Mouse (Mus musculus): ENCODE results near the gene Aurkb. TPM values are rescaled to one million over a fixed set of nuclear protein-coding genes. Genes with fewer than 3 reads are reported as not detected.
"Not testable (repeated sequence)": the region's sequence is repeated elsewhere in the genome, so short reads cannot be mapped to it uniquely, and the experiment has no call there.

Aurkb gene
- 142 TPM in 2 replicates for polyA plus RNA-seq (2016; fragmentation: Nextera tagmentation; extraction: Ambion mirVana)

DNA sequence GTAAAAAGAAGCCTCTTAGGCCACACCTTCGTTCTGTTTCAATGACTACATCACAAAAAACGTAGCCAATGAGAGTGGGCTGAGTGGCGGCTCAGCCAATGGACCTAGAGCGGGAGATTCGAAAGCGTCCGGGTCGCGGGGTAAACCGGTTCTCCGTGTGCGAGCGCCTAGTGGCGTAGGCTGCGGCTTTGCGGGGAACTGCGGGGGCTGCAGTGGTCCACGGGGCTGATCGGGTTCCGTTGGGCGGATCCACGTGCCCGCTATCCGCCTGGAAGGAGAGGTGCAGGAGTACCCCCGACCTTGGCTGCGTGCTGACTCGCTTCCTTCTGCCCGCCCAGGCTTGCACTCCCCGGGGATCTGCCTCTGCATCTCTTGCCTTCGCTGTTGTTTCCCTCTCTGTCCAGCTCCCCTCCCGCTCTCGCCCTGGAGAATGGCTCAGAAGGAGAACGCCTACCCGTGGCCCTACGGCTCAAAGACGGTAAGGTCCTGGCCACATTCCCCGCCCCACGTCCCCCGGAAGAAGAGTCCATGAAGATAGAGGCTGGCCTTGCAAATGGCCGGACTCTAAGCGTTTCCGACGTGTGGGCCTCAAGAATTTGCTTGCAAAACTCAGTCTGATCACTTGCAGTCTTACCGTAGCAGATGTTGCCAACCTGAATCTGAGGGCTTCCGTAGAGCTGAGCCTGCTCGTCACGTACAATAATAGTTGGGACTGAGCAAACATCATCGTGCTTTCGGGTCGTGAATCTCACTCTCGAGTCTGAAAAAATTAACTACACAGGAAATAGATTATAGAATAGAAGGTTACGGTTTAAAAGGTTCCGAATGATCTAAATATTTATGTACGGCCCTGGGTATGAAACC lies at the start of gene Aurkb:
Aurkb (plus strand) TSS at position 117 of the 864 bp plus-strand sequence.
- H3K4me1 ChIP-seq: peaks cover 52% of the 10 kb centered on the region
- H3K27me3 ChIP-seq (replicated peaks): no peaks in the 10 kb centered on the region
- H3K27ac ChIP-seq: peak within 1 kb of the TSS; percentile 96
- H3K36me3 ChIP-seq: peaks cover 35% of the 10 kb centered on the region
- H3K4me2 ChIP-seq: peak within 1 kb of the TSS; percentile 76
- H3K9ac ChIP-seq: peak within 1 kb of the TSS; percentile 96
- under 1% methylated on average over 54 of the region's 54 CpGs for WGBS (ENCODE audit: insufficient replicate concordance)
- ATAC-seq: peak; percentile 85
- peak within 1 kb of the TSS; percentile 91 for H3K4me3 ChIP-seq
- H3K9me3 ChIP-seq (replicated peaks): no peaks in the 10 kb centered on the region

GRCm38 (mm10) chr11:68997080-68997479 lies 48.4 kb upstream of the Aurkb start:
- Histone ChIP-seq H3K36me3 (peaks cover 98% of the 10 kb centered on the region), H3K27me3 (replicated peaks) (no peaks in the 10 kb centered on the region), H3K4me3 (no peak overlapping the region), H3K9ac (no peak overlapping the region), H3K9me3 (replicated peaks) (no peaks in the 10 kb centered on the region), H3K27ac (no peak overlapping the region), H3K4me1 (peaks cover 10% of the 10 kb centered on the region), H3K4me2 (no peak overlapping the region)
- ATAC-seq: no peak
- 65% methylated on average over 4 of the region's 4 CpGs for WGBS (ENCODE audit: insufficient replicate concordance)

DNA sequence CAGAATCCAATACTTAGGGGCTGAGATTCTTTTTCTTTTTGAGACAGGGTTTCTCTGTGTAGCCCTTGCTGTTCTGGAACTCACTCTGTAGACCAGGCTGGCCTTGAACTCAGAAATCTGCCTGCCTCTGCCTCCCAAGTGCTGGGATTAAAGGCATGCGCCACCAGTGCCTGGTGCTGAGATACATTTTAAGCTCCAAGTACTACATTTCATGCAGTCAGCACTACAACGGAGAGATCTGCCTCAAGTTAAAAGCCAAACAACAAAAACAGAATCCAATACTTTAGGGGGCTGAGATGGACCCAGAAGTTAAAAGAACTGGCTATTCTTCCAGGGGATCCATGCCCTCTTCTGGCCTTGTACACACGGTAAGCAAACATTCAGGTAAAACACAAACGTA lies 42.7 kb upstream of the Aurkb start:
- Histone ChIP-seq H3K4me1 (peaks cover 42% of the 10 kb centered on the region), H3K36me3 (peaks cover 73% of the 10 kb centered on the region)
- not testable (repeated sequence) for H3K27ac ChIP-seq; H3K9ac ChIP-seq; H3K27me3 ChIP-seq (replicated peaks); H3K4me2 ChIP-seq; H3K9me3 ChIP-seq (replicated peaks); H3K4me3 ChIP-seq; ATAC-seq
- WGBS (ENCODE audit: insufficient replicate concordance): 84% methylated on average over 4 of the region's 4 CpGs

- Histone ChIP-seq H3K27me3 (replicated peaks) (no peaks in the 10 kb centered on the region), H3K4me1 (peaks cover 43% of the 10 kb centered on the region), H3K9me3 (replicated peaks) (no peaks in the 10 kb centered on the region), H3K4me3 (no peak overlapping the region), H3K27ac (no peak overlapping the region), H3K36me3 (peaks cover 65% of the 10 kb centered on the region), H3K9ac (no peak overlapping the region), H3K4me2 (no peak overlapping the region)
- no peak for ATAC-seq
- 62% methylated on average over 4 of the region's 4 CpGs for WGBS (ENCODE audit: insufficient replicate concordance)
Observed at GRCm38 (mm10) chr11:69003592-69003991, 41.9 kb upstream of the Aurkb start.

GRCm38 (mm10) chr11:69005193-69005592 lies 40.3 kb upstream of the Aurkb start:
- Histone ChIP-seq H3K27ac (peak overlapping the region; percentile 77), H3K4me3 (no peak overlapping the region), H3K4me2 (peak overlapping the region; percentile 47), H3K9me3 (replicated peaks) (no peaks in the 10 kb centered on the region), H3K9ac (peak overlapping the region; percentile 27), H3K36me3 (peaks cover 49% of the 10 kb centered on the region), H3K4me1 (peaks cover 50% of the 10 kb centered on the region), H3K27me3 (replicated peaks) (no peaks in the 10 kb centered on the region)
- 44% methylated on average over 7 of the region's 7 CpGs for WGBS (ENCODE audit: insufficient replicate concordance)
- ATAC-seq: peak; percentile 79

DNA sequence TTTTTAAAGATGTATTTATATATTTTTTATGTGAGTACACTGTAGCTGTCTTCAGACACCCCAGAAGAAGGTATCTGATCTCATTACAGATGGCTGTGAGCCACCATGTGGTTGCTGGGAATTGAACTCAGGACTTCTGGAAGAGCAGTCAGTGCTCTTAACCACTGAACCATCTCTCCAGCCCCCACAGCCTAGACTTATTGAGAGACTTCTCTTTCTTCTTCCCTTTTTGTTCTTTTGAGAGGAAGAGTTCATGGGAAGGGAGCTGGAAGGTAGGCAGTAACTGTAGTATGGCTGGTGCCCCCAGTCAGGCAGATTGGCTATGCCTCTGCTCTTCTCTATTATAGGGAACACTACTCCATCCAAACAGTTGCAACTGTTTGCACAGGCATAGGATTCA lies 38.9 kb upstream of the Aurkb start:
- H3K9me3 ChIP-seq (replicated peaks); ATAC-seq; H3K27me3 ChIP-seq (replicated peaks); H3K27ac ChIP-seq: not testable (repeated sequence)
- Histone ChIP-seq H3K36me3 (peaks cover 35% of the 10 kb centered on the region), H3K9ac (peak overlapping the region; percentile 70), H3K4me1 (peaks cover 64% of the 10 kb centered on the region), H3K4me3 (peak overlapping the region; percentile 69; the same call in 1 of the 2 replicates), H3K4me2 (peak overlapping the region; percentile 87)

DNA sequence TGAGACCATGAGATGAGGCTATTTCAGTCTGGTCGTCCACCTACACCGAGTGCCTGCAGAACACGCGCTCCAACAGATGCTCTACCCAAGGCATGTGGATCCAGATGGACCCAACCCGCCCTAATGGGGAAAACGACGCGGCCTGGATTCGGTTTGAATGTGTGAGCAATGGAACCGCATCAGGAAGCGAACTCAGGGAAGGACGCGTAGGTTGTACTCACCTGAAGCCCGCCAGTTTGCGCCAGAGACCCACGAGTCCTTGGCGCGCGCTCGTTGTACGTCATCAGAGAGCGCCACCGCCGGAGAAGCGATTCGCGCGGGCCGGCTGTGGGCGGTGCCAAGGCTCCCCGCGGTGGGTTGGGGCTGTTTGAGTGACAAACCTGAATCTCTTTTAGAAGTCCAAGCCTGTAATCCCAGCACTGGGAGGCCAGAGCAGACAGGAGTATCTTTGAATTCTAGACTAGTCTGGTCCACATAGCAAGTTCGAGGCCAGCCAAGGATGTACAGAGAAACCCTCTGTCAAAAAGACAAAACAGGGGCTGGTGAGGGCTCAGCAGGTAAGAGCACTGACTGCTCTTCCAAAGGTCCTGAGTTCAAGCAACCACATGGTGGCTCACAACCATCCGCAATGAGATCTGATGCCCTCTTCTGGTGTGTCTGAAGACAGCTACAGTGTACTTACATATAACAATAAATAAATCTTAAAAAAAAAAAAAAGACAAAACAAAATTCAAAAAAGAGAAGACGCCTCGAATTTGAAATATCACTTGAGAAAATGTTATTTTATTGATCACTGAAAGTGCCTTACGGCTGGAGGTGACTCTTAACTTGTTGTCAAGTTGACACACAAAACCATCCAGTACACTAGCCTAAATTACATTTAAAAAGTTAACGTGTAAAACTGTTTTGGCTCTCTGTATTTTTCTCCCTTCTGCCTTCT lies 37.0 kb upstream of the Aurkb start, which contains the start of gene Pfas:
Pfas (minus strand) TSS at position 279 of the 940 bp plus-strand sequence.
- H3K4me2 ChIP-seq: peak within 1 kb of the TSS; percentile 87
- peak within 1 kb of the TSS; percentile 69 for H3K4me3 ChIP-seq
- no peaks in the 10 kb centered on the region for H3K27me3 ChIP-seq (replicated peaks)
- peaks cover 70% of the 10 kb centered on the region for H3K4me1 ChIP-seq
- H3K9ac ChIP-seq: peak within 1 kb of the TSS; percentile 70
- WGBS (ENCODE audit: insufficient replicate concordance): 7% methylated on average over 38 of the region's 38 CpGs
- H3K9me3 ChIP-seq (replicated peaks): no peaks in the 10 kb centered on the region
- H3K36me3 ChIP-seq: peaks cover 16% of the 10 kb centered on the region
- peak within 1 kb of the TSS; percentile 90 for H3K27ac ChIP-seq
- ATAC-seq: peak; percentile 77

- H3K9me3 ChIP-seq (replicated peaks): no peaks in the 10 kb centered on the region
- no peaks in the 10 kb centered on the region for H3K27me3 ChIP-seq (replicated peaks)
- no peak overlapping the region for H3K9ac ChIP-seq
- H3K4me2 ChIP-seq: no peak overlapping the region
- H3K27ac ChIP-seq: 0 out of 2 replicates have a peak overlapping the region, but pooled peaks have one; percentile 65
- WGBS (ENCODE audit: insufficient replicate concordance): 67% methylated on average over 1 of the region's 1 CpGs
- no peak for ATAC-seq
- peaks cover 8% of the 10 kb centered on the region; the same call in 1 of the 2 replicates for H3K36me3 ChIP-seq
- H3K4me3 ChIP-seq: no peak overlapping the region
- H3K4me1 ChIP-seq: peaks cover 71% of the 10 kb centered on the region
Observed at GRCm38 (mm10) chr11:69009508-69009907, 35.9 kb upstream of the Aurkb start.

DNA sequence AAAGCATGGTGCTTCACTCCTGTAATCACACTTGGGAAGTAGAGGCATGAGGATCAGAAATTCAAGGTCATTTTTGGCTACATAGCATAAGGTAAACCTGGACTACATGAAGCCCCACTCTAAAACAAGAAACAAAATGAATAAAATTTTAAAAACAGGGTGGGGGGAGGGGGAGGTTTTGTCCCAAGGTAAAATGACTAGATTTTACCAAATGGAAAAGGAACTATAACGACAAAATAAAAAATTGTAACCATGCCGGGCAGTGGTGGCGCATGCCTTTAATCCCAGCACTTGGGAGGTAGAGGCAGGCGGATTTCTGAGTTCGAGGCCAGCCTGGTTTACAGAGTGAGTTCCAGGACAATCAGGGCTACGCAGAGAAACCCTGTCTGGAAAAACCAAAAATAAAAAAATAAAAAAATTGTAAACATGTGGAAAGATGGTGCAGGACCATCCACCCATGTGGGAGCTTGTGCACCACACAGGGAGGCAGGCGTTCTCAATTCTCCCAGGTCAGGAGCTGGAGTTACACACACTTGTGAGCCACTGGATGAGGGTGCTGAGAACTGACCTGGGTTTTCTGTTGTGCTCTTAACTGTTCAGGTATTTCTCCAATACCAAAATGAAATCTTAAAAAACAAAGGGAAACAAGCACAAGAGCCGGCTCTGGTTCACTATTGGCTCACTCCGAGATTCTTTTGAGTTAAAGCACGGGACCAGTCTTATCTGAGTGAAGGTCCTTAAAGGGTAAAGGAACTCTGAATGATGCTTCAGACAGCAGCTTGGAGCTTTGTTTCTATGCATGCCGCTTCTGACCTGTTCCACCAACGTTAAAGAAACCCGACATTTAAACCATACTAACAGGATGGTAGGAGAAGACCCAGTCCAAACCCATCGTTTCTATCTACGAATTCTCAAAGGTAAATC lies 34.8 kb upstream of the Aurkb start:
- H3K36me3 ChIP-seq: peaks cover 6% of the 10 kb centered on the region; the same call in 1 of the 2 replicates
- H3K4me2 ChIP-seq: peak overlapping the region; percentile 85
- 77% methylated on average over 15 of the region's 15 CpGs for WGBS (ENCODE audit: insufficient replicate concordance)
- H3K27me3 ChIP-seq (replicated peaks): no peaks in the 10 kb centered on the region
- no peaks in the 10 kb centered on the region for H3K9me3 ChIP-seq (replicated peaks)
- ATAC-seq: no peak
- peak overlapping the region; percentile 69 for H3K4me3 ChIP-seq
- H3K9ac ChIP-seq: peak overlapping the region; percentile 84
- peaks cover 69% of the 10 kb centered on the region for H3K4me1 ChIP-seq
- peak overlapping the region; percentile 99 for H3K27ac ChIP-seq

DNA sequence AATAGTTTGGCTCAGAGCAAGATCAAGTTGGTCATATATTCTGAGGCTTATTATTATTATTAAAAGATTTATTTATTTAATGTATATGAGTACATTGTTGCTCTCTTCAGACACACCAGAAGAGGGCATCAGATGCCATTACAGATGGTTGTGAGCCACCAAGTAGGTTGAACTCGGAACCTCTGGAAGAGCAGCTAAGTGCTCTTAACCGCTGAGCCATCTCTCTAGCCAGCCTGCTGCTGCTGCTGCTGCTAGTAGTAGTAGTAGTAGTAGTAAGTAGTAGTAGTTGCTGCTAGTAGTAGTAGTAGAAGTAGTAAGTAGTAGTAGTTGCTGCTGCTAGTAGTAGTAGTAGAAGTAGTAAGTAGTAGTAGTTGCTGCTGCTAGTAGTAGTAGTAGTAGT lies 34.0 kb upstream of the Aurkb start:
- not testable (repeated sequence) for H3K27me3 ChIP-seq (replicated peaks); H3K36me3 ChIP-seq; H3K9me3 ChIP-seq (replicated peaks); ATAC-seq
- H3K4me2 ChIP-seq: peak overlapping the region; percentile 85
- peak overlapping the region; percentile 69 for H3K4me3 ChIP-seq
- peak overlapping the region; percentile 84 for H3K9ac ChIP-seq
- H3K27ac ChIP-seq: peak overlapping the region; percentile 99
- peaks cover 62% of the 10 kb centered on the region for H3K4me1 ChIP-seq
- WGBS (ENCODE audit: insufficient replicate concordance): 35% methylated on average over 2 of the region's 2 CpGs

- H3K27me3 ChIP-seq (replicated peaks): no peaks in the 10 kb centered on the region
- peaks cover 62% of the 10 kb centered on the region for H3K4me1 ChIP-seq
- H3K9ac ChIP-seq: peak overlapping the region; percentile 84
- H3K36me3 ChIP-seq: 0 out of 2 replicates have a peak, but pooled peaks cover under 1% of the 10 kb centered on the region
- whole genome bisulfite sequencing (ENCODE audit: insufficient replicate concordance): 2% methylated on average over 18 of the region's 18 CpGs
- H3K9me3 ChIP-seq (replicated peaks): no peaks in the 10 kb centered on the region
- ATAC-seq: peak; percentile 78
- peak overlapping the region; percentile 99 for H3K27ac ChIP-seq
- H3K4me3 ChIP-seq: peak overlapping the region; percentile 69
- peak overlapping the region; percentile 85 for H3K4me2 ChIP-seq
Observed at GRCm38 (mm10) chr11:69012071-69012601, 33.3 kb upstream of the Aurkb start.
